Mouse (Mus musculus): ENCODE measurements around the gene Rag2.

Rag2 gene

DNA sequence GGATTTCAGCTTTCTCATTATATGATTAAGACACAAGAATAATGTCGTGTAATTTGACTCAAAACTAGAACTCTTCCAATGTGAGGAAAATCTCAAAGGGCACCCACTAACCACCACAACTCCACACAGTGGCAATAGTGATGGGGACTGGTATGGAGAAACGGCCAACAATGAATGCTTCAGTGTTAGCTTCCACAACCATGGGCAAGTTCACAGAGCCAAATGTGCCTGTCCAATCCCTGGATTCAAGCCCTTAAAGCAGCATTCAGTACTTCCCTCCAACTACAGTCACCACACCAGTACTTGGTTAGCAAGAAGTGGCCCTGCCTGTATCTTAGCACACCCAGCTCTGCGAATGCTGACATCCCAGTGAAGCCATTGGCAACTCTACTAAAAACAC, 13.7 kb upstream of the Rag2 start:
- TF ChIP-seq GATA4 (IDR thresholded peaks at IDR 0.05; ENCODE audit: insufficient replicate concordance, low read length), result no peak

DNA sequence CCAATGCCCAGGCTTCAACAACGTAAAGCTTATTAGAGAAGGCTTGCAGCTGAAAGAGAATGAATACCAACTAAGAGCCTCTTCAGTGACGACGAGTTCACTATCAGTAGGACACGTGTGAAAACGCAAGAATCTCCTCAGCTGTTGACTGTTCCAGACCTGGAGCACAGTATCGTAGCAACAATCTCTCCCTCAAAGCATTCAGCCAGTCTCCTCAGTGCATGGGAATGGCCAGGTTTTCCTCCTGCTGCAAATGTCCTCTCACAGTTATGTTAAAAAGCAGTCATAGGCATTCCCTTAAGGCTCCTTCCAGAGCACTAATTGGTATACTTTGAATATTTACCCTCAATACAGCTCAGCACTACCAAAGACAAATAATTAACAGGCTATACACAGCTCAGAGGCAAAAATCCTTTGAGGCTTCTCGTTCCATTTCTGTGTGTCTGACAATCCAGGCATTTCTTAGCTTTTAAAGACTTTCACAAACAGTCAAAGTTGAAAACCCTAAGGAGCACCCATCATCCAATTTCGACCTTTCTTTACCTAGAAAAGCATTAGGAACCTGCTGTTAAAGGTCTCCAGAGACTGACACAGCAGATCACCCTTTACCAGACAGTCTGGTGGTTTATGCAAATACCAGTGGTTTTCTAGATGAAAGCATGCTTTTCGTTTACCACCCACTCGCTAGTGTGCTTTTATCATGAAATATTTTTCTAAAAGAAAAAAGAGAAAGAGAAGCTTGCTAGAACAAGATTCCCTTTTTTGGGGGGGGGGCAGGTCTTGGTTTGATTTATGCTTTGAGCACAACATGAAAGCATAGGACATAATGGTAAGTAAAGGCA, 8.8 kb upstream of the Rag2 start:
- no peak for TF ChIP-seq GATA4 (IDR thresholded peaks at IDR 0.05; ENCODE audit: insufficient replicate concordance, low read length)

- no peak for TF ChIP-seq GATA4 (IDR thresholded peaks at IDR 0.05; ENCODE audit: insufficient replicate concordance, low read length)
Measured at GRCm38 (mm10) chr2:101618373-101618772, 6.1 kb upstream of the Rag2 start.

- TF ChIP-seq GATA4 (IDR thresholded peaks at IDR 0.05; ENCODE audit: insufficient replicate concordance, low read length), result no peak
Measured at GRCm38 (mm10) chr2:101620899-101621298, 3.6 kb upstream of the Rag2 start.

DNA sequence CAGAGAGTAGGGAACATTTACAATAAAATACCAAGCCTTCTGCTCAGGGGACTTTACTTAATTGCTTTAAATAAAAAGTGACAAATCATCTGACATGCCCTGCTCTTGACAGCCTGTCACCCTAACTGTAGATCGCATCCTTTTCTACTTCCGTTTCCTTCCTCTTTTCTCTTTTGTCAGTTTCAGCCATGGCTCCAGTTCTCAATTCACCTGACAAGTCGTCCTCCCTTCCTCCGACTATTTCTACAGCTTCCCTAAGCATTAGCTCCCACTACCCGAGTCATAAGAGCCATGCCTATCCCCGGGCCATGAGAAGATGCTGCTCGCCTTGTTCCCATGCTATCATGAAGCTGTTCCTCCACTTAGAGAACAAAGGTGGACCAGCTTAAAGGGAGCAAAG, 2.9 kb upstream of the Rag2 start:
- no peak for TF ChIP-seq GATA4 (IDR thresholded peaks at IDR 0.05; ENCODE audit: insufficient replicate concordance, low read length)

DNA sequence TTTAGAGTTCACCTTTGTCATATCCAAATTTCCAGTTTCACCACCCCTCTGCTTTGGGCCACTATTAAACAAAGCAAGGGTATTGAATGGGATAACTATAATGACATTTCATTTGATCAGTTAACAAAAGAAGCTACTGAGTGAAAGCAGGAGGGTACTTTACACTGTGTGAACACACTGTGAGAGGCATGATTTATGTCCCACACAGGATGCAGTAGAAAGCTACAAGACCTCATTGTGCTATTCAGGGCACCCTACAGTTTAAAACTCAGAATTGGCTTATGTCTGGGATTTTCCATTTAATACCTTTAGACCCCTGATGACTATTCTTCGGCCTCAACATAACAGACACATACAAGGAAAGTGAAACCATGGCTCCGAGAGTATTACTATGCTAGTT, 1.5 kb upstream of the Rag2 start:
- TF ChIP-seq GATA4 (IDR thresholded peaks at IDR 0.05; ENCODE audit: insufficient replicate concordance, low read length), result no peak

GRCm38 (mm10) chr2:101624011-101624410, 507 bp upstream of the Rag2 start:
- TF ChIP-seq GATA4 (IDR thresholded peaks at IDR 0.05; ENCODE audit: insufficient replicate concordance, low read length), result no peak

DNA sequence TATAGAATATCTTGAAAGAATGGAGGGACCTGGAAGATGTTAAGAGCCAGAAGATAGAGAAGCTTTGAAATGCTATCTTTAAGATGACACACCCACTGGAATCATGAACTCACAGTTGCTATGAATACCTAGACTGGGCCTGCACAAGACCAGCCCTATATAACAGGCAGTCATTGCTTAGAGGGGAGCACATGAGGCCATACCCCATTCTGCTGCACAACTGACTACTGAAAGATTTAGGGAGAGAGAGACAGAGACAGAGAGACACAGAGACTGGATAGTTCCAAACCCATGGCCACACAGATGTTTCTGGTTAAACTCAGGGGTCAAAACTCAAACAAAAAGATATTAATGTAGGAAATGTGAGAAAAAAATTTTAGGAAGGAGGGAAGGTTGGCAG, 2.7 kb downstream of the Rag2 start:
- TF ChIP-seq GATA4 (IDR thresholded peaks at IDR 0.05; ENCODE audit: insufficient replicate concordance, low read length), result no peak

- 0 out of 2 replicates have a peak, but pooled peaks have one; percentile 17 for TF ChIP-seq GATA4 (IDR thresholded peaks at IDR 0.05; ENCODE audit: insufficient replicate concordance, low read length)
Measured at GRCm38 (mm10) chr2:101628297-101629236, 4.0 kb downstream of the Rag2 start.

DNA sequence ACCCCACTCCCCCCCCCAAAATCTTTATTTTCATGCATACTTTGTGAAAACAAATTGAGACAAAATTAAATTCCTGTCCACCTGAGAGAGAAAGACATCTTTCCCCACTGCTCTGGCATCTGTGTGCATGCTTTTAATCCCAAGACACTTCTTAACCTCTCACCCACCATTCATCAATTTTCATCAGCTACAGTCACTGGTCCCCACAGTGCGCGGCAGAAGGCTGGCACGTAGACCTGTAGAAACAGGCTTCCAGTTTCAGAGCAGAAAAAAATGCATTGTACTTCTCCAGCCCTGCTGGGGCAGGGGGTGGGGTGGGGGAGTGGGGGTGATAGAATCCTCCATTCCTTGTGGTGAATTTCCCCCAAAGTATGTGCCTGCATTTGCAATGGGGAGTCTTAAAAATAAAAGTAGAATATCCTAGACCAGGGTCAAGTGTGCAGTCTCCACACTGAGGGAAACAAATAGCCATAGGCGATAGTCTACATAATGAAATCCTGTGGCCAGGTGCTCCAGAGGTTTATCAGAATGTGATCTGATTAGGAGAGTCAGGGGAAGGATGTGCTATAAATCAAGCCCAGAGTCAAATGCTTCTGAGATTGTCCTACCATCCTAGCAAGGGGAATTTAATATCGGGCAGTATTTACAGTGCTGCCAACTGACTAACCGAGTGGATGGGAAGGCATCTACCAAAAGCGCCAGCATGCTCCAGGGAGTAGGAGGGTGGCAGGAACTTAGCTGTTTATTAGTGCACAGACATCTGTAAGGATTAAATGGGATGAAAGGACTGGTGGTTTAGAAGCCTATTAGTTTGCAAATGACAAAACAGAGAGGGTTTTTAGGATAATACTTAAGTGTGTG, 14.7 kb downstream of the Rag2 start:
- no peak for TF ChIP-seq GATA4 (IDR thresholded peaks at IDR 0.05; ENCODE audit: insufficient replicate concordance, low read length)

GRCm38 (mm10) chr2:101639840-101640350, 15.4 kb downstream of the Rag2 start:
- TF ChIP-seq GATA4 (IDR thresholded peaks at IDR 0.05; ENCODE audit: insufficient replicate concordance, low read length), result no peak

GRCm38 (mm10) chr2:101645841-101646240, 21.3 kb downstream of the Rag2 start:
- no peak for TF ChIP-seq GATA4 (IDR thresholded peaks at IDR 0.05; ENCODE audit: insufficient replicate concordance, low read length)

DNA sequence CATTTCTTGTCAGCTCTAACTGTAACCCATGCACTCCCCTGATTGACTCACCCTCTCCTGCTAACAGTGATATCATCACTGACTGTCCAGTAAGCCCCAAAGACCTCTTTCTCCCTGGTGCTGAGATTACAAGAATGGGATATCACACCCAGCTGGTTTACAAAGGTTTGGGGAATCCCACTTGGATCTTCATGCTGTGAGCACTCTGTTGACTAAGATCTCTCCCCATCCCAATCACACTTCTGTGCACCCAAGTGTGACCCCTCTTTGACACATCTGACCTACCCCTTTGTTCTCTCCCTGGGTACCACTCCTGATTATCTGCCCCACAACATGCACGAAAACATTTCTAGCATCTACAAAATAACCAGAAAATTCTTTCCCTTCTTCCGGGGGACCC, 23.8 kb downstream of the Rag2 start:
- TF ChIP-seq GATA4 (IDR thresholded peaks at IDR 0.05; ENCODE audit: insufficient replicate concordance, low read length), result no peak

DNA sequence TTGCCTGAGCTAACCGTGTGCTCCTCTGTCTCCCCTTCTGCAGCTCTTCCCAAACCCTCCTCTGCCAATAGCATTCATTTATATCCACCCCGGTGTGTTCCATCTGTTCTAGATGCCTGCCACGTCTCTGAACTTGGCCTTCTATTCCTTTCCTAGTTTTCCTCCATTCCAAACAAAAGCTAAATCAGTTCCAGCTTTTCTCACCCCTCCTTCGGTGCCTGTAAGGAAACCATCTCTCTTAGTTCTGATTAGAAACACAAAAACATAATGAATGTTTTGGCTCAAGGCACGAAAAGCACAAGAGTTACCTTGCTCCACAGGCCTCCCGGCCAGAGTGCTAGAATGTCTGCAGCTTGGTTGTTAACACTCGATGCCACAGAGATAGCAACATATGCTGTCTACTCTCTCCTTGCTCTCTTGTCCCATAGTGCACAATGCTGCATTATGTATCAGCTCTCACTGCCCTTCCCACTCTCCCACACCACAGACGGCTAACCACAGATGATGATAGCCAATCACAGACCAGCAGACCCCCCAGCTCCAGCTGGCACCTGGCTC, 24.7 kb downstream of the Rag2 start, which contains the start of the genes Rag1 and B230118H07Rik:
TSS of gene Rag1 (minus strand) at position 388 of the 558 bp plus-strand sequence.
TSS of gene B230118H07Rik (minus strand) at position 419 of the 558 bp plus-strand sequence.
- TF ChIP-seq GATA4 (IDR thresholded peaks at IDR 0.05; ENCODE audit: insufficient replicate concordance, low read length), result no peak
